Mouse (Mus musculus) MEL (cell line): ENCODE data around the gene Gm17374. TPM values are rescaled to one million over a fixed set of nuclear protein-coding genes. Genes with fewer than 3 reads are reported as not detected.

Experiments used
- DNase-seq: peaks from one replicate; pipeline ENCODE4 v3.0.0; 2011; ENCODE audit warnings: low read depth, low spot score
- H3K27ac ChIP-seq: 2 replicates; pipeline ENCODE4 v1.5.1; 2012; ENCODE audit warnings: low read depth, mild to moderate bottlenecking, control low read depth, low read length, moderate library complexity; ENCODE audit not compliant: control insufficient read depth
- H3K27me3 ChIP-seq, 2 experiments: fragments of 150-350 bp in 1 of 2; sonication (generic) in 1 of 2; 2 replicates each; pipeline ENCODE4 v1.6.1; 2012; ENCODE audit warnings: low read length in 2 of 2, mild to moderate bottlenecking in 2 of 2, improper control_type of control experiment in 1 of 2, moderate library complexity in 1 of 2; ENCODE audit not compliant: insufficient read depth in 2 of 2, control insufficient read depth in 1 of 2
- H3K36me3 ChIP-seq, 2 experiments: 2 replicates each; pipeline ENCODE4 v1.6.1; 2012 to 2014; ENCODE audit warnings: low read length in 2 of 2, improper control_type of control experiment in 1 of 2, inconsistent platforms in 1 of 2, mild to moderate bottlenecking in 1 of 2; ENCODE audit not compliant: insufficient read depth in 2 of 2, control insufficient read depth in 1 of 2
- H3K4me1 ChIP-seq, 2 experiments: fragments of 150-350 bp in 1 of 2; sonication (generic) in 1 of 2; 2 replicates each; pipeline ENCODE4 v1.6.1; 2012; ENCODE audit warnings: low read length in 2 of 2, improper control_type of control experiment in 1 of 2, mild to moderate bottlenecking in 1 of 2; ENCODE audit not compliant: insufficient read depth in 2 of 2, control insufficient read depth in 1 of 2
- H3K4me3 ChIP-seq, 2 experiments: fragments of 150-350 bp in 1 of 2; sonication (generic) in 1 of 2; 2 replicates each; pipeline ENCODE4 v1.5.1; 2012; ENCODE audit warnings: low read depth in 2 of 2, low read length in 2 of 2, mild to moderate bottlenecking in 2 of 2, moderate library complexity in 2 of 2, control low read depth in 1 of 2, improper control_type of control experiment in 1 of 2; ENCODE audit not compliant: control insufficient read depth in 1 of 2, insufficient read depth in 1 of 2
- H3K79me2 ChIP-seq: 2 replicates; pipeline ENCODE4 v1.6.1; 2012; ENCODE audit warnings: mild to moderate bottlenecking, low read length, moderate library complexity; ENCODE audit not compliant: control insufficient read depth, poor library complexity, insufficient read depth
- H3K9ac ChIP-seq: 2 replicates; pipeline ENCODE4 v1.6.1; 2012; ENCODE audit warnings: low read depth, mild to moderate bottlenecking, control low read depth, low read length, moderate library complexity; ENCODE audit not compliant: control insufficient read depth, poor library complexity, severe bottlenecking
- H3K9me3 ChIP-seq: fragments of 150-350 bp; sonication (generic); replicated peaks from 2 replicates; pipeline ENCODE4 v1.6.1; 2012; ENCODE audit warnings: mild to moderate bottlenecking, low read length, improper control_type of control experiment, moderate library complexity; ENCODE audit not compliant: insufficient read depth
- CHD1 ChIP-seq: IDR thresholded peaks from 2 replicates; pipeline ENCODE4 v1.6.1; 2012; ENCODE audit warnings: low read depth, mild to moderate bottlenecking, inconsistent platforms, low read length, improper control_type of control experiment
- CTCF ChIP-seq, 3 experiments: IDR thresholded peaks in 2 of 3; conservative IDR thresholded peaks in 1 of 3; 2 replicates each; pipeline ENCODE4 v1.5.1; 2011 to 2012; ENCODE audit warnings: low read length in 3 of 3, low read depth in 2 of 3, mild to moderate bottlenecking in 2 of 3, improper control_type of control experiment in 1 of 3, inconsistent platforms in 1 of 3, mixed read lengths in 1 of 3, moderate library complexity in 1 of 3; ENCODE audit not compliant: control insufficient read depth in 1 of 3, insufficient read depth in 1 of 3, poor library complexity in 1 of 3, severe bottlenecking in 1 of 3
- ETS1 ChIP-seq: IDR thresholded peaks from 2 replicates; pipeline ENCODE4 v1.6.1; 2012; ENCODE audit warnings: low read depth, mild to moderate bottlenecking, inconsistent platforms, low read length, improper control_type of control experiment, moderate library complexity
- GABPA ChIP-seq: IDR thresholded peaks from 2 replicates; pipeline ENCODE4 v1.6.1; 2012; ENCODE audit warnings: low read depth, mild to moderate bottlenecking, inconsistent platforms, low read length, improper control_type of control experiment, moderate library complexity
- GATA1 ChIP-seq: IDR thresholded peaks from 2 replicates; pipeline ENCODE4 v1.6.1; 2011; ENCODE audit warnings: low read depth, low read length, improper control_type of control experiment
- HCFC1 ChIP-seq: IDR thresholded peaks from 2 replicates; pipeline ENCODE4 v1.6.1; 2012; ENCODE audit warnings: low read depth, mild to moderate bottlenecking, inconsistent platforms, low read length, improper control_type of control experiment, moderate library complexity
- JUND ChIP-seq: IDR thresholded peaks from 2 replicates; pipeline ENCODE4 v1.6.1; 2011; ENCODE audit warnings: low read depth, mild to moderate bottlenecking, improper control_type of control experiment, low read length
- KAT2A ChIP-seq: conservative IDR thresholded peaks from 2 replicates; pipeline ENCODE4 v1.6.1; 2012; ENCODE audit warnings: low read depth, low read length, improper control_type of control experiment, inconsistent platforms
- MAFK ChIP-seq: IDR thresholded peaks from 2 replicates; pipeline ENCODE4 v1.6.1; 2011; ENCODE audit warnings: low read depth, mild to moderate bottlenecking, low read length, improper control_type of control experiment, borderline replicate concordance
- MAZ ChIP-seq: IDR thresholded peaks from 2 replicates; pipeline ENCODE4 v1.6.1; 2012; ENCODE audit warnings: low read depth, mild to moderate bottlenecking, inconsistent platforms, low read length, improper control_type of control experiment
- MEF2A ChIP-seq: IDR thresholded peaks from 2 replicates; pipeline ENCODE4 v1.6.1; 2014; ENCODE audit warnings: low read depth, mild to moderate bottlenecking, inconsistent platforms, low read length, improper control_type of control experiment; ENCODE audit not compliant: poor library complexity, insufficient replicate concordance, severe bottlenecking; ENCODE audit errors: extremely low read depth
- MYB ChIP-seq: IDR thresholded peaks from 2 replicates; pipeline ENCODE4 v1.6.1; 2011; ENCODE audit warnings: mild to moderate bottlenecking, low read depth, low read length, improper control_type of control experiment
- RCOR1 ChIP-seq: IDR thresholded peaks from 2 replicates; pipeline ENCODE4 v1.6.1; 2012; ENCODE audit warnings: low read depth, mild to moderate bottlenecking, inconsistent platforms, low read length, improper control_type of control experiment
- SMC3 ChIP-seq: IDR thresholded peaks from 2 replicates; pipeline ENCODE4 v1.6.1; 2011; ENCODE audit warnings: low read depth, low read length, improper control_type of control experiment
- UBTF ChIP-seq: IDR thresholded peaks from 2 replicates; pipeline ENCODE4 v1.6.1; 2012; ENCODE audit warnings: low read depth, mild to moderate bottlenecking, inconsistent platforms, low read length, improper control_type of control experiment, moderate library complexity, borderline replicate concordance; ENCODE audit not compliant: insufficient read depth
- USF1 ChIP-seq: IDR thresholded peaks from 2 replicates; pipeline ENCODE4 v1.6.1; 2014; ENCODE audit warnings: low read depth, mild to moderate bottlenecking, inconsistent platforms, low read length, improper control_type of control experiment, moderate library complexity
- USF2 ChIP-seq, 2 experiments: IDR thresholded peaks; 2 replicates each; pipeline ENCODE4 v1.6.1; 2011 to 2012; ENCODE audit warnings: improper control_type of control experiment in 2 of 2, low read length in 2 of 2, borderline replicate concordance in 1 of 2, inconsistent platforms in 1 of 2, low read depth in 1 of 2, mild to moderate bottlenecking in 1 of 2; ENCODE audit not compliant: insufficient read depth in 1 of 2
- ZC3H11A ChIP-seq: IDR thresholded peaks from 2 replicates; pipeline ENCODE4 v1.6.1; 2012; ENCODE audit warnings: low read depth, mild to moderate bottlenecking, inconsistent platforms, low read length, improper control_type of control experiment
- polyA plus RNA-seq, 2 experiments: library from polyadenylated mRNA; stranded (reverse) in 1 of 2; unstranded in 1 of 2; fragments of >175 nt in 1 of 2; fragments of >200 nt in 1 of 2; gene quantifications; 2 replicates each; pipeline versions ENCODE4 v1.2.1 to v1.2.4; 2012; ENCODE audit warnings: low replicate concordance in 2 of 2, low read depth in 1 of 2; ENCODE audit not compliant: insufficient read length in 2 of 2, insufficient read depth in 1 of 2, missing spikeins in 1 of 2
- total RNA-seq: library from RNA; depleted of rRNA; stranded (reverse); fragments of 300-350 nt; gene quantifications from 2 replicates; pipeline ENCODE4 v1.2.3, GENCODE M21; 2012

Gene Gm17374
- total and polyA plus RNA-seq, 3 experiments = not detected

DNA sequence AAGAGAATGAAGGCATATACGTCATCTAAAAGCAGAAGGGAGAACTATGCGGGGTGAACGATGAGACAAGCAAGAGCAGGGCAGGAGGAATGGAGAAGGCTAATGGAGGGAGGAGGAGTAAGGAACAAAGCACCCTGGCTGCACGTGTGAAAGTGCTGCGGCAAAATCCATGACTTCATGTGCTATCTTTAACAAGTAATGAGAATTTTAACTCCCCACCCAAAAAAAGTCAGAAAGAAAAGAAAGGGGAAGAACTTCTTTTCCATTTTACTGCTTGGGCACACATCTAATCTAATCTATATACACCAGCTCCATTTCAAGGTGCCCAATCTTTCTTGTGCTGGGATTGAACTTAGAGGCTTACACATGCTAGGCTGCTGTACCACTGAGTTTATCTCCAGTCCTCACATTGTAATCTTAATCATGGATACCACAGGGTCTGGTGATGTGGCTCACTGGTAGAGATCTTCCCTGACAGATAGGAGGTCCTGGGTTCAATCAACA, 11.6 kb downstream of the Gm17374 start (continued):
- TF ChIP-seq HCFC1 (no peak), MAFK (peak; percentile 80)

GRCm38 (mm10) chr2:140169057-140169456, 17.2 kb downstream of the Gm17374 start:
- TF ChIP-seq MEF2A (no peak), CTCF (IDR thresholded peaks at IDR 0.05 in 2 of 3, conservative IDR thresholded peaks at IDR 0.05 in 1 of 3; ENCODE audit: control insufficient read depth in 1 of 3, insufficient read depth in 1 of 3, low read depth in 2 of 3, low read length in 3 of 3, poor library complexity in 1 of 3, severe bottlenecking in 1 of 3) (no peak), USF1 (no peak), JUND (no peak), MYB (no peak), USF2 (IDR thresholded peaks at IDR 0.05; ENCODE audit: borderline replicate concordance in 1 of 2, insufficient read depth in 1 of 2, low read depth in 1 of 2, low read length in 2 of 2) (no peak), GATA1 (no peak), MAZ (no peak), ETS1 (no peak), RCOR1 (no peak), UBTF (no peak), GABPA (no peak), ZC3H11A (no peak), CHD1 (no peak), MAFK (no peak), KAT2A (no peak), SMC3 (no peak), HCFC1 (no peak)
- no peak overlapping the region for H3K27ac ChIP-seq
- DNase-seq = no peak
- H3K9ac ChIP-seq = no peak overlapping the region; the same call in 1 of the 2 replicates
- H3K4me3 ChIP-seq = peak overlapping the region in 1 of 2 experiments; percentile 89; a peak in 2 of 4 replicates
- H3K79me2 ChIP-seq = peaks cover 38% of the 10 kb centered on the region
- H3K4me1 ChIP-seq = peaks cover 9 to 25% of the 10 kb centered on the region in 2 experiments
- H3K9me3 ChIP-seq = no peaks in the 10 kb centered on the region
- H3K27me3 ChIP-seq = no peaks in the 10 kb centered on the region
- H3K36me3 ChIP-seq = peaks cover 16 to 40% of the 10 kb centered on the region in 2 experiments; a peak in 3 of 4 replicates
